Mouse (Mus musculus): ENCODE data around the gene Tube1. TPM values are rescaled to one million over a fixed set of nuclear protein-coding genes. Genes with fewer than 3 reads are reported as not detected.
"Not testable (repeated sequence)": the region's sequence is repeated elsewhere in the genome, so short reads cannot be mapped to it uniquely, and the experiment has no call there.

The Tube1 gene
- polyA plus RNA-seq, 1 experiment from 2014 or later: 20.5 TPM

- Histone ChIP-seq H3K27me3 (ENCODE audit: insufficient read depth, low read length) (no peaks in the 10 kb centered on the region), H3K9ac (no peak overlapping the region; the same call in 1 of the 2 replicates), H3K9me3 (ENCODE audit: low read depth, low read length) (no peaks in the 10 kb centered on the region), H3K36me3 (ENCODE audit: insufficient read depth) (no peaks in the 10 kb centered on the region), H3K4me3 (ENCODE audit: low read depth, low read length) (0 out of 2 replicates have a peak overlapping the region, but pooled peaks have one; percentile 39), H3K4me2 (peak overlapping the region; percentile 71), H3K27ac (ENCODE audit: low read depth) (peak overlapping the region; percentile 88), H3K4me1 (ENCODE audit: insufficient read depth) (peaks cover 21% of the 10 kb centered on the region)
- TF ChIP-seq CTCF (IDR thresholded peaks at IDR 0.05; ENCODE audit: low read depth): no peak
- WGBS: 66% methylated on average over 6 of the region's 6 CpGs
- DNase-seq (no peak), ATAC-seq (ENCODE audit: insufficient read depth) (no peak)
Observed at GRCm38 (mm10) chr10:39172540-39172931, 38.8 kb downstream of the Tube1 start.

GRCm38 (mm10) chr10:39173077-39173476 is 39.3 kb downstream of the Tube1 start:
- Histone ChIP-seq H3K9me3 (ENCODE audit: low read depth, low read length) (no peaks in the 10 kb centered on the region), H3K4me2 (peak overlapping the region; percentile 71), H3K27ac (ENCODE audit: low read depth) (peak overlapping the region; percentile 88), H3K27me3 (ENCODE audit: insufficient read depth, low read length) (no peaks in the 10 kb centered on the region), H3K4me1 (ENCODE audit: insufficient read depth) (peaks cover 21% of the 10 kb centered on the region), H3K4me3 (ENCODE audit: low read depth, low read length) (peak overlapping the region; percentile 39; the same call in 1 of the 2 replicates), H3K36me3 (ENCODE audit: insufficient read depth) (no peaks in the 10 kb centered on the region), H3K9ac (no peak overlapping the region; the same call in 1 of the 2 replicates)
- WGBS: 10% methylated on average over 13 of the region's 13 CpGs
- ATAC-seq (ENCODE audit: insufficient read depth): 0 out of 2 replicates have a peak, but pooled peaks have one; percentile 11
- peak; percentile 90 for DNase-seq
- no peak for TF ChIP-seq CTCF (IDR thresholded peaks at IDR 0.05; ENCODE audit: low read depth)

- Histone ChIP-seq H3K9me3 (ENCODE audit: low read depth, low read length) (no peaks in the 10 kb centered on the region), H3K9ac (no peak overlapping the region), H3K36me3 (ENCODE audit: insufficient read depth) (no peaks in the 10 kb centered on the region), H3K4me3 (ENCODE audit: low read depth, low read length) (no peak overlapping the region), H3K4me2 (no peak overlapping the region), H3K27ac (ENCODE audit: low read depth) (no peak overlapping the region), H3K27me3 (ENCODE audit: insufficient read depth, low read length) (no peaks in the 10 kb centered on the region), H3K4me1 (ENCODE audit: insufficient read depth) (peaks cover 20% of the 10 kb centered on the region)
- TF ChIP-seq CTCF (IDR thresholded peaks at IDR 0.05; ENCODE audit: low read depth): no peak
- ATAC-seq (ENCODE audit: insufficient read depth): no peak
- 45% methylated on average over 5 of the region's 5 CpGs for WGBS
- peak; percentile 14 for DNase-seq
Observed at GRCm38 (mm10) chr10:39176981-39177380, 43.2 kb downstream of the Tube1 start.

GRCm38 (mm10) chr10:39184864-39185544 is 51.2 kb downstream of the Tube1 start:
- TF ChIP-seq CTCF (IDR thresholded peaks at IDR 0.05; ENCODE audit: low read depth): no peak
- no peaks in the 10 kb centered on the region for H3K27me3 ChIP-seq (ENCODE audit: insufficient read depth, low read length)
- DNase-seq (no peak), ATAC-seq (ENCODE audit: insufficient read depth) (peak; percentile 12; the same call in 1 of the 2 replicates)
- no peak overlapping the region for H3K4me3 ChIP-seq (ENCODE audit: low read depth, low read length)
- no peak overlapping the region for H3K9ac ChIP-seq
- H3K4me1 ChIP-seq (ENCODE audit: insufficient read depth): peaks cover 4% of the 10 kb centered on the region; the same call in 1 of the 2 replicates
- H3K27ac ChIP-seq (ENCODE audit: low read depth): peak overlapping the region; percentile 65; the same call in 1 of the 2 replicates
- H3K9me3 ChIP-seq (ENCODE audit: low read depth, low read length): no peaks in the 10 kb centered on the region
- WGBS: 61% methylated on average over 8 of the region's 8 CpGs
- no peaks in the 10 kb centered on the region for H3K36me3 ChIP-seq (ENCODE audit: insufficient read depth)
- H3K4me2 ChIP-seq: peak overlapping the region; percentile 23; the same call in 1 of the 2 replicates

- Histone ChIP-seq H3K9me3 (ENCODE audit: low read depth, low read length) (no peaks in the 10 kb centered on the region), H3K27me3 (ENCODE audit: insufficient read depth, low read length) (no peaks in the 10 kb centered on the region), H3K9ac (no peak overlapping the region), H3K4me2 (no peak overlapping the region), H3K4me1 (ENCODE audit: insufficient read depth) (peaks cover 4% of the 10 kb centered on the region; the same call in 1 of the 2 replicates), H3K27ac (ENCODE audit: low read depth) (peak overlapping the region; percentile 65; the same call in 1 of the 2 replicates), H3K4me3 (ENCODE audit: low read depth, low read length) (no peak overlapping the region), H3K36me3 (ENCODE audit: insufficient read depth) (no peaks in the 10 kb centered on the region)
- DNase-seq (peak; percentile 62), ATAC-seq (ENCODE audit: insufficient read depth) (peak; percentile 87)
- TF ChIP-seq CTCF (IDR thresholded peaks at IDR 0.05; ENCODE audit: low read depth): no peak
- WGBS: 56% methylated on average over 4 of the region's 4 CpGs
Observed at GRCm38 (mm10) chr10:39185545-39185906, 51.8 kb downstream of the Tube1 start.

GRCm38 (mm10) chr10:39192673-39193072 is 58.9 kb downstream of the Tube1 start:
- Histone ChIP-seq H3K4me3 (ENCODE audit: low read depth, low read length) (no peak overlapping the region), H3K27me3 (ENCODE audit: insufficient read depth, low read length) (no peaks in the 10 kb centered on the region), H3K27ac (ENCODE audit: low read depth) (no peak overlapping the region), H3K9ac (no peak overlapping the region), H3K9me3 (ENCODE audit: low read depth, low read length) (no peaks in the 10 kb centered on the region), H3K4me2 (no peak overlapping the region), H3K36me3 (ENCODE audit: insufficient read depth) (no peaks in the 10 kb centered on the region), H3K4me1 (ENCODE audit: insufficient read depth) (no peaks in the 10 kb centered on the region)
- DNase-seq (no peak), ATAC-seq (ENCODE audit: insufficient read depth) (no peak)
- TF ChIP-seq CTCF (IDR thresholded peaks at IDR 0.05; ENCODE audit: low read depth): no peak
- WGBS: 89% methylated on average over 3 of the region's 3 CpGs

- not testable (repeated sequence) for H3K27ac ChIP-seq (ENCODE audit: low read depth); H3K27me3 ChIP-seq (ENCODE audit: insufficient read depth, low read length); H3K9ac ChIP-seq; H3K36me3 ChIP-seq (ENCODE audit: insufficient read depth); H3K9me3 ChIP-seq (ENCODE audit: low read depth, low read length); H3K4me1 ChIP-seq (ENCODE audit: insufficient read depth); ATAC-seq (ENCODE audit: insufficient read depth); H3K4me2 ChIP-seq; H3K4me3 ChIP-seq (ENCODE audit: low read depth, low read length); DNase-seq
- WGBS: 88% methylated on average over 11 of the region's 11 CpGs
Observed at GRCm38 (mm10) chr10:39198216-39198615, 64.4 kb downstream of the Tube1 start.

Other genes with a start within 250 kb of the Tube1 start
- gene Lama4, start 168.5 kb upstream of the Tube1 start, polyA plus RNA-seq (2014; fragmentation: Nextera tagmentation; extraction: Ambion mirVana): 111 and 114 TPM in 2 replicates
- gene Fam229b, start 62 bp upstream of the Tube1 start, polyA plus RNA-seq (2014; fragmentation: Nextera tagmentation; extraction: Ambion mirVana): 9.8 and 13.7 TPM in 2 replicates
- 0.47 and 0.49 TPM in 2 replicates for gene Ccn6, start 29.8 kb downstream of the Tube1 start, polyA plus RNA-seq (2014; fragmentation: Nextera tagmentation; extraction: Ambion mirVana)
- gene Fyn, start 234.9 kb downstream of the Tube1 start, polyA plus RNA-seq (2014; fragmentation: Nextera tagmentation; extraction: Ambion mirVana): 27.8 and 30.3 TPM in 2 replicates

Data from lung, embryonic 14.5 days (tissue).